Mouse (Mus musculus) lung, postnatal 36 days (tissue): ENCODE measurements around the gene Rab31.
A peak's percentile ranks its signal among the peaks of the same experiment; 100 is the strongest.

Experiments used
- DNase-seq: peaks from one replicate; pipeline ENCODE4 v3.0.0; 2022; ENCODE audit warnings: mixed read lengths

The Rab31 gene

DNA sequence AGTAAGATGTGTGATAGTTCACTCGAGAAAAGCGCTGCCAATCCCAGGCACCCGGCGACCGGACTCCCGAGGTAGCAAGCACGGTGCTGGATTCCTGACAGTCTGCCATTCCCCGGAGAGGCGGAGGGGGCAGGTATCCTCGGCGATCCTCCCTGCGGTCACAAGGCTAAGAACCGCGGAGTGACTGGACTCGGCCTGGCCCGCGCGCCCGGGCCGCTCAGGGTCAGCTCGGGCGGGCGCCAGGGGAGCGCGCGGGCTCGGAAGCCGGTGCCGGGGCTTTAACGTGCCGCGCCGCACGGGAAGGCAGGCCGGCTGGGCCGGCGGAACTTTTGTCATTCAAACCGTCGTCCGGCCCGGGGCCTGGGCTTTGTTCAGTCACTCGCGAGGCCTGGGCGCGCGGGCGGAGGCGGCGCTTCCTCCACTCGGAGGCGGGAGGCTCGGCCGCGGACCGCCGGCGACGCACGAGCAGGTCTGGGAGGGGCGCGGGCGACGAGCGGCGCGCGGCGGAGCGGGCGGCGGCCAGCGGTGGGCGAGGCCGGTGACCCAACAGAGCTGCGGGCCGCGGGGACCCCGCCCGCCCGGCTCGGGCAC is 10.1 kb upstream of the Rab31 start, which contains the start of gene Ppp4r1:
Gene Ppp4r1 (plus strand): TSS at position 23 of the 591 bp plus-strand sequence.
- peak; percentile 89 for DNase-seq

DNA sequence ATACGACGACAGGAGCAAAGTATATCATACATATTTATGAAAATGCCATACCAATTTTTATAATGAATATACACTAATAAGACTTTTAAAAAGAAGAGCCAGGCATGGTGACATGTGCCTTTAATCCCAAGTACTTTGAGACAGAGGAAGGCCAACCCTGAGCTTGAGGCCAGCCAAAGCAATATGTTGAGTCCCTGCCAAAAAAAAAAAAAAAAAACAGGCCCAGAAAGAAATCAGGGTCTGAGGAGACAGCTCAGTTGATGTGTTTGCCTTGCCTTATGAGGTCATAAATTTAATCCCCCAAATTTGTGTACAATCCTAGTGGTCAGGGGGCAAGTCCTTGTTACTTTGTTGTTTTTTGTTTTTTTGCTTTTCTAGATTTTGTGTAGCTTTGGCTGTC is 8.4 kb upstream of the Rab31 start:
- no peak for DNase-seq

DNA sequence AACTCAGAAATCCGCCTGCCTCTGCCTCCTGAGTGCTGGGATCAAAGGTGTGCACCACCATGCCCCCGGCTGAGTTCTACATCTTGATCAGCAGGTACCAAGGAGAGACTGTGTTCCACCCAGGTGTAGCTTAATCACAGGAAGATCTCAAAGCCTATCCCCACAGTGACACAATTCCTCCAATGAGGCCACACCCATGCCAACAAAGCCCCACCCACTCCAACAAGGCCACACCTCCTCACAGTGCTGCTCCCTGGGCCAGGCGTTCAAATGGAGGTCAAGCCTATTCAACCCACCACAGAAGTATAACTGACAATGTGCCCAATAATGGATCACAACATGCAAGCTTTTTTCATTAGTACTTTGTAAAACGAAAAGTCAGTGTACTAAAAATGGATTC is 4.9 kb upstream of the Rab31 start:
- no peak for DNase-seq

DNA sequence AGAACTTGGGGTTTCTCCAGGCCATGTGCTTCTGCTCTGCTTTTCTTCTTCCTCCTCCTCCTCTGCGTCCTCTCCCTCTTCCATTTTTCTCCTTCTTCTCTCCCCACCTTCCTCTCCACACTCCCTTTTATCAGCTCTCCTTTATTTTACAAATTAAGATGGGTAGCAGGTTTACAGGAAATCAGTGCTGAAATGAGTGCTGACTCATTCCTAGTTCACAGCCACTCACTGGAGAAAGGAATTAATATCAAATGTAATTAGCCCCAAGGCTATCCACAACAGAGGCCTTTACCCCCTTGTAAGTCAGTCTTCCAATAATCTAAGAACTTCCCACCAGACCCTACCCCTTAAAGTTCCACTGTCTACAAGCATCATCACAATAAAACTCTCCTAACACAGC is 3.7 kb upstream of the Rab31 start:
- no peak for DNase-seq

DNA sequence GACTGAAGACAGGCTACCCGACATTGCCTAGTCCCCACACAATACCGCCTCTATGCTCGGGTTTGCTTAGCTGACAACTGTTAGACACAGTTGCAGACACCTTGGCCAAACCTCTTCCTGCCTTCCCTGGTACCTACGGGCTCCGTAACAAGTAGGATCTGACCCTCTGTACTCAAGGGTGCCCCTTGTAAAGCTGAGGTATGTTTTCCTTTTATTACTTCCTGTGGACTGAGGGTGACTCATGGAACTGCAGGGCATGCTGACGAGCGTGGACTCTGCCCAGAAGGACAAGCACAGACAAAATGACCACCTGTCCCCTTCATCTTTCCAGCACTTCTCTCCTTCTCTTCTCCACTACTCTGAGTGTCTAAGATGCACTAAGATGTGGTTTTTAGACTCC is 1.9 kb upstream of the Rab31 start:
- DNase-seq = no peak

DNA sequence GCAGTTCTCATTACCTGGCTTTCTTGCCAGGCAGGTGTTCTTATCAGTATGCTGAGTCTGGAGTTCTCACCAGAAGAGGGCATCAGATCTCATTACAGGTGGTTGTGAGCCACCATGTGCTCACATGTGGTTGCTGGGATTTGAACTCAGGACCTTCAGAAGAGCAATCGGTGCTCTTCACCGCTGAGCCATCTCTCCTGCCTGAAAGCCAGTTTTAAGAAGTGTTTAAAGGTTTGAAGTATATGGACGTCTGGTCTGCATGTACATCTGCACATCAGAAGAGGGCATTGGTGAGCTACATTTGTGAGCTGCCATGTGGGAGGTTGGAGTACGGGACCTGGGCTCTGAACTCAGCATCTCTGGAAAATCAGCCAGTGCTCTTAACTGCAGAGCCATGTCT is 1.1 kb upstream of the Rab31 start:
- peak; percentile 39 for DNase-seq

DNA sequence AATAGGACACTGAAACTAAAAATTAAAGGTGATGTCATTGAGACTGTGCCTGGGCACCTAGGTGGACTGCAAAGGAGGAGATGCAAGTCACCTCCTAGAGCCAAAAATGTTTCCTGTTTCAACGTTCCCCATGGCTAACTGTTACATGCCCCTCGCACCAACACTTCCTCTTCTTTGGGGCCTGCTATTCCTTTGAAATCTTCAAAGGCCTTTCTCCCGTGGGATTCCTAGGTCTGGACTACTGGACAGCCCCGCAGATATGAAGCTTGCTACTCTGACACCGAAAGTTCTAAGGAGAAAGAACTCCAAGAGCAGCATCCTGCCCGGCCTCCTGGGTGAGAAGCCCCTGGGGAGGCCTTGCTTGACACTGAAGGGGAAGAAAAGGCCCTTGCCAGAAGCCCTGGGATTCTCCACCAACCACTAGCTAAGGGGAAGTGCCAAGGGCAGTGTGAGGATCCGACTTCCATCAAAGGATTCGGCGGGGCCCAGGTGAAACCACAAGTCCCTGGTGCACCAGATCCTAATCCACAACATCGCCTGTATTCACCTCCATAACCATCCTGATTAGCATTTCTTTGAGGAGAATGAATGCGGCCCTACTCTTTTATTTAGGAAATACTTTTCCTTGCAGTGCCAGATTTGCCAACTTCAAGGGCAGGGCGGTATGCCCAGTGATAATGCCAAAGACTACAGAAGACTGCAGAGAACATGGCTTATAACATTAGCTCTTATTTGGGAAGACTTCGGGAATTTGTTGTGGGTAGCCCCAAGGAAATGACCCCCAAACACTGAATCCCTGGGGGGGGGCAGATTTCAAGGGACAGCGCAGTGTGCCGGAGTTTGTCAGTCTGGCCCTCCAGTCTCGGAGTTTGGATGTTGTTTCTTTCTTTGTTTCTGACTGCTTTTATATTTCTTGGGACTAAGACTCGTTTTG is 1.3 kb downstream of the Rab31 start:
- peak; percentile 32 for DNase-seq

DNA sequence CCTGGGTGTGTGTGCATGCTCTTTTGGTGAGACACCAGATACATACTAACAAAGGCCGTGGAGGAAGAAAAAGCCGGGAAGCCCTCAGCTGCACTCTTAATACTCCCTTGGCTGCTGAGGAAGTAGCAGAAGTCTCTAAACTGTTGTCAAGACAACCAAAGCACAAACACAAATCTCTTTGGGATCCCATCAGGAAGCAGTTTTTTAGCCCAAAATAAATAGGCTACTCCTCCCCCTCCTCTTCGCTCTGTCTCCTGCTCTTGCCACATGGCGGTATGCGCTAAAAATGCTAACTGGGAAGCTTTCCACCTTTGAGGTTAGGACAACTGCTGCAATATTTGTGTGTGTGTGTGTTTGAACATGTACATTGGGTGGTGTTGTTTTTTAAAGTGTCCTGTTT is 4.1 kb downstream of the Rab31 start:
- DNase-seq = peak; percentile 62

DNA sequence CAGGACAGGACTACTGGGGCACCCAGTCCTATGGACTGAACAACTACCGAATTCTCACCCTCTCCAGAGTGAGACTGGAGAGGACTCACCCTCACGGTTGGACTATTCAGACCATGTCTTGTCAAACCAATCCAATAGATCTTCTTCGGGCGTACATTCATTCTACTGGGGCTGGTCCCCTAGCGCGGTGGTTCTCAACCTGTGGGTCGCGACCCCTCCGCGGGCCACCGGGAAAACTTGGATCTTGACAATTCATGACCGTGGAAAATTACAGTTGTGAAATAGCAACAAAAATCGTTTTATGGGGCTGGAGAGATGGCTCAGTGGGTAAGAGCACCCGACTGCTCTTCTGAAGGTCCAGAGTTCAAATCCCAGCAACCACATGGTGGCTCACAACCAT is 9.3 kb downstream of the Rab31 start:
- DNase-seq = no peak

DNA sequence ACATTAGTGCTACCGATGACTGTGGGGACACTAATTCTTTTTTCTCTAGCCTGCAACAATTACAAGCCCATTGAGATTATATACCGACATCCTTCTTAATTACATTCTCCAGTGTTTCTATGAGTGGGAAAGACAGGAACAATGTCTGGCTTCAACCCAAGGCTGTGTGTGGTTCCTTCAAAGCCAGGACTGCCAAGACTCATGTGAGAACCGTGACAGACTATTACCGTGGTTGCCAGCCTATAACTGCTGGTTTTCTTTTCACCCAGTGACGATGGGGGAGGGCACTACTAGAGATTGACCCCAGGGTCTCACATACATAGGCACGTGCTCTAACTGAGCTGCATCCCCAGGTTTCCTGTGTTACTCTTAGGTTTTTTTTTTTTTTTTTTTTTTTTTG is 15.4 kb downstream of the Rab31 start:
- peak; percentile 57 for DNase-seq

DNA sequence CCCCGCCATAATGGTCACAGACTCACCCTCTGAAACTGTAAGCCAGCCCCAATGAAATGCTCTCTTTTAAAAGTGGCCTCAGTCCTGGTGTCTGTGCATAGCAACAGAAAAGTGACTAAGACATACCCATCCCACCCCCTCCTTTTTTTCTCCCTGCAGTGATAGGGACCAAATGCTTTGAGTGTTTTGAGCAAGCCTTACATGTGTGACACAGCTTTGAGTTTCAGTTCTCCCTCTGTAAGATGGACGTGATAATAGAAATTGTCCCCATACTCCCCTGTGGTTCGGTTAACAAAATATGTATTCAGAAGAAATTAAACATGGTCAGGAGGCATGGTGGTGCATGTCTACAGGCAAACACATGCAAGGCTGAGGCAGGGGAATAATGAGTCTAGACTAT is 16.7 kb downstream of the Rab31 start:
- no peak for DNase-seq

DNA sequence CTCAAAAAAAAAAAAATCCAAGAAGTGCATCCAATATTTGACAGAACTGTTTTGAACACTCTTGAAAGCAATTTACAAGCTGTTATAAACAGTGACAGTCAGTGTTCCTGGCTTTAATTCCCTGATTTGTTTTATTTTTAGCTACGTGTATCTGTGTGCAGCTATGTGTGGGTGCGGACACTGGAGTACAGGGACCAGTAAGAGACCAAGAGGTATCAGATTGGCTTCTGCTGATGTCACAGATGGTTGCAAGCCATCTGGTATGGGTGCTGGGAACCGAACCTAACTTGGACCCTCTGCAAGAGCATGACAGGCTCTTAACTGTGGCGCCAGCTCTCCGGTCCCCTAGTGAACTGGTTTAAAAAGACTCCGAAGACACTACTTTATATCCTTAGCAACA is 19.4 kb downstream of the Rab31 start:
- no peak for DNase-seq

DNA sequence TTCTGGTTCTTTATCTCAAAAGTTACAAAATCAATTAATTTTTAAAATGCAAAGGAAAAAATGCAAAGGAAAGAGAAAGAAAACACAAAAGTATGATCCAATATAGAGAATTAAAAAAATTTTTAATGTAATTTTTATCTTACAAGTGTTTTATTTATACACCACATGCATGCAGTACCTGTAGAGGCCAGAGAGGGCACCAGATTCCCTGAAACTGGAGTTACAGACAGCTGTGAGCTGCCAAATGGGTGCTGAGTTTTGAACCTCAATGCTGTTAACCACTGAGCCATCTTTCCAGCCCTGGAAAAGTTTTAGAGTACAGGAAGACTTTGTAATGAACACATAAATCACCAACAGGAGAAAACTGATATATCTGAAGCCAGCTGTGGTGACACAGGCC is 22.3 kb downstream of the Rab31 start:
- no peak for DNase-seq

DNA sequence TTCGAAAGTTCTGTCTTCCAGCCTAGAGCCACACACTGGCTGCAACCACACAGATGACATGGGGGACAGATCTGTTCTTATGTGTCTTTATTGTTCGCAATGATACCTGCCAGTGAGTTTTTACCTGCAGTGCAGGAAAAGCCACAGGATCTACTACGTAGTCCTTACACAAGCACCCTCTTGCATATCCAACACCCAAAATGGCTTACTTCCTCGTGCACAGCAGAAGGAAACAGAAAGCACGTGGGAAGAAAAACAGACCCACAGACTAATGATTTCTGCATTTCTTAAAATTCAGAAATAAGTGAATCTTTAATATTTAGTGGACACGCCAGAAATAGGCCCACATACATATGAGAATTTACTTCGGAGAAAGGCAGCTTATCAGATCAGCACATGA is 22.7 kb downstream of the Rab31 start:
- no peak for DNase-seq

DNA sequence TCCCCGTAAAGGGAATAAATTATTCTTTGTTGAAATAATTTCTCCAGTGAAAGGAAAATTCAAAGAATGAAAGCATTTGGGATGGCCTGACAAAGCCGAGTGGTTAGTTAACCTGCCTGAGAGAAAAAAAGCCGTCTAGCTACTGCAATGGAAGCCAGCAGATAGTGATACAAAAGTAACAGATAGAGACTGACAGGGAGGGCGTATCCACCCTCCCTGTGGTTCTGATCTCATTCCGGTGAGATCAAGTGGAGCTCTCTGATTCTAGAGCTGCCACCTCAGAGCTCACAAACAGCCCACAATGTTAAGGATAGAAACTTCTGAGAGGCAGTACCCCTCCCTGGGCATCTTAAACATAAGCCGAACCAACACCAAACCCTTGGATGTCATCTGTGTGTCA is 23.6 kb downstream of the Rab31 start:
- no peak for DNase-seq

DNA sequence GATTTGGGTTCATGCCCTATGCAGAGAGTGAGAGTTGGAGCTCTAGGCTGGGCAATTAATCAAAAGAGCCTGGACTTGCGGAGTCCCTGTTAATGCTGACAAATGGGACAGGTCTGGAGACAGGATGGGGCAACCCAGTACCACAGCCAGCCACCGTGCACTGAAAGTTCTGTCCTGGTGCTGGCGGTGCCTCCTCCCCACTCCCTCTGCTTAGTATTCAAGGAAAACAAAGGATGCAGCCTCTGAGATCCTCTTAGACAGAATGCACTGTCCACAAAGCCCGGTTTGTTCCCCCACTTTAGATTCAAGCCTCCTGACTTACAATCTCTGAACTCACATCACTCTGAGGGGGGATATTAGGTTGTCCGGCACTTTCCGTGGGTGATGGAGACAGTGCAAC is 26.2 kb downstream of the Rab31 start:
- no peak for DNase-seq

DNA sequence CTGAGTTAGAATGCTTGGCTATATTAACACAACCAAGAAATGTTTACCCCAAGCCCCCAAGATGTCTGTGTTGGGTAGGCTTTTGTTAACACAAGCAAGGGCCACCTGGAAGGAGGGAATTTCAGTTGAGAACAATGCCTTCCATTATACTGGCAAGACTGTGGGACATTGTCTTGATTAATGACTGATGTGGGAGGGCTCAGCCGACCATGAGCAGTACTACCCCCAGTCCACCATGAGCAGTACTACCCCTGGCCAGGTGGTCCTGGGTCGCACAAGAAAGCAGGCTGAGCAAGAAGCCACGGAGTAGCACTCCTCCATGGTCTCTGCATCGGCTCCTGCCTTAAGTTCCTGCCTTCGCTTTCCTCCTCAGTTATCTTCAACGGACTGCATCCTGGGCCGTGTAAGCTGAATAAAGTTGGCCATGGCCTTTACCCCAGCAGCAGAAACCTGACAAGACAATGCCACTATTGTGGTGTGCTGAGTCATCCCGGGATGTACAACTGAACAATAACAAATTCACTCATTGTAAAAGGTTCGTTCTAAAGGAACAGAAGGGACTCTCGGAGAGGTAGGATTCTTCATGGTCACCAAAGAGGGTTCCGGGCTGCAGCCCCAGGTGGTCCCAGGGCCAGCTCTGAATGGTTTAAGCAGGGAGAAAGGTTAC is 28.8 kb downstream of the Rab31 start:
- DNase-seq = no peak

DNA sequence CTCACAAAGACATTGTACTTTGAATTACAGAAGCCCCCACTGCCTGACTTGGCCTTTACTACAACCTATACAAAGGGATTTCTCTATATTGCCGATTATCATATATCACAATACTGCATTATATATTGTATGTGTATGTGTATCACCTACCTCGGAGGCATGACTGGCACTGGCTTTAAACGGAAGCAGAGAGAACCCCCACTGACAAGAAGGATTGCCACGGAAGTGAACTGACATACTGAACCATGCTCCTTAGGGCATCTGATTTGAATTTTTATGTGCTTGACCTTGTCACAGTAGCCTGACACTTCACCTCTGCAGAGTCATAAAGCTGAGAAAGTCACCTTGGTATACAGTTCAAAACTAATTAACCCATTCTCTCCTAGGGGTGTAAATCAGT is 29.6 kb downstream of the Rab31 start:
- no peak for DNase-seq

DNA sequence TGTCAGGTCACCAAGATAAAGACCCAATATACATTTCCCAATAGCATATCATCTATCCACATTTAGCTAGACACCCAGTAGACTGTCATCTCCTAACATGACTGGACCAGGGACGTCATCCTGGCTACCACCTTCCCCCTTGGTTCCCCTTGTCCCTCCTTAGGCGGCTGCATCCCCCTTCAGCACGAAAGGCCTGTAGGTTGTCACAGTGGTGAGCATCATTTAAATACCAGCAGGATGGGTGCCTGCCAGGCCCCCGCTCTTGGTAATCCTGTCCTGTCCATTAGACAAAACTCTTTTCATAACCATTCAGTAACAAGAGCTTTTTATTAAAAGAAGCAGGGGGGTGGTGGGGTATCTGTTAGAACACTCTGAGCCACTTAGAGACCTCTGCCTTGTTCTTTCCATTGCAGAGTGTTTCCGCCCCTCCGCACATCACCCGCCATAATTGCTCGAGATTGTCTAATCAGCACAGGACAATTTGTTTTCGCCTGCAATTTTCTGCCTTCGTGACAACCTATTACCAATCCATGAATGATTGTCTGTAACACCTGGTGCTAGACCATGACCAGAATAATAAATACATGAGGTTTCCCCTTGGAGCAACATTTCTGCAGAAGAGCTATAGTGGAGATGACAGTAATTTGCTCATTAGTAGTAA is 30.2 kb downstream of the Rab31 start:
- DNase-seq = no peak

DNA sequence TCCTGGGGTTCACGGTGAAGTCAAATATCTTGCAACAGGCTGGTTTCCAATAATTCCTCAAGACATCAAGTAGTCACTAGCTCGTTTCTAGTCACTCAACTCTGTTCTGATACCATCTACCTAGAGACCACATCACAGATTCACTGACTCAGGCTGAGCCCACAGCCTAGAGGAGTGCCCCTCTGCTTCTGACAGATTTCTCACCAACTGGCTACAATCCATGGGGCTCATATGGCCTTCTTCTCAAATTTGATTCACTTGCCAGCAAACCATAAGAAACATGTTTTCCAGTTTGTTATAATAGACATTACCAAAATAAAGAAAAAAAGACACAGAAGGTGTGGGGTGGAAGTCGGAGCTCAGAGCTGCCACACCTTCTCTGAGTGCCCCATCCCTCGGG is 31.0 kb downstream of the Rab31 start:
- DNase-seq = no peak

DNA sequence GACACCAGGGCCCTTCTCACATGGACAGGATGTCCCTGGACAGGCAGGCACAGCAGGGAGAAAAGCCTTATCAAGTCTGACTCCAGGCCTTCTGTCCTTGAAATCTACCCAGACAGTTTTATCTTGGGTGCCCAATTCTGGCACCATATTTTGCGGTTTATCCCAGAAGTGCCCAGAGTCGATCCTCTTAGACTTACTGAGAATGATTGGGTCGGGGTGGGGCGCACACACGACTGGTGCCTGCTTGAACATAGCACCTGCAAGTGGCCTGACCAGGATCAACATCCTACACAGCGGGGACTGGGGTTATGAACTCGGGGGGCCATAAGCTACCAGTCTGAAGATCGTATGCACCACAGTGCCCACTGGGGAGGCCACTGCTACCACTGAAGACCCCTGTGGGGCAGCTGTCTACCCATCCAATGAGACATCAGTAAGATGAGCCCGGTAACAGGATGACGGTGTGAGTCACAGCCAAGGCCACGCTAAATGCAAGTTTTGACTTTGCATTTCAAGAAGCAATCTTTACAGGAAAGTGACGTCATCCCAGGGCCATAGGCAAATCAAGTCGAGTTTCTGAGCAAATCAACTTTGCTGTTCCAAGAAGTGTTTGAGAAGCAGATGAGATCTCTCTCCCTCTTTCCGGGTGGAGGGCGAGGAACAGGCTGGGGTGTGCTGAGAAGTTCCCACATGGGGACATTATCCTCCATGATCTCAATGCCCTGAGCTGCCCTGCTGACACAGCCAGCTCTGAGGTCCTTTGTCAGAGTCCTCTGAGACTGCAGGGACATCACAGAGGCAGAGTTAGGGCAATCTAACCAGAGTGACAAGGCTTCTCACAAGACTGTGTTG is 32.5 kb downstream of the Rab31 start:
- no peak for DNase-seq

DNA sequence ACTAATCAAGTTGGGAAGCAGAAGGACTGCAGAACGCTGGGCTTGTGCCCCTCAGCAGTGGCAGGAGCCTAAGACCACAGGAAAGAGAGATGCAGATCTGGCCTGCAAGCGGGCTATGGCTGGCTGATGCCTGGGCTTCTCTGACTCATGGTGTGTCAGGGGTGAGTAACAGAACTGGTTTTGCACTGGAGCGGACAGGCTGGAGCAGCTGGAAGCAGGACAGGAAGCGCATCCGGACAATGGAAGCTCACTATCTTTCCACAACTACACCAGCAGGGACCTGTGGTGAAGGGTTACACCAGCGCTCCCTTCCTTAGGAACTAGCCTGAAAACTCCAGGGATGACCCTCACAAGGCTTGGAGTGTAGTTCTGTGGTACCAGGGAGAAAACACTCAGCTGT is 34.9 kb downstream of the Rab31 start:
- peak; percentile 55 for DNase-seq
